Mouse (Mus musculus) lung, postnatal 14 days (tissue): ENCODE measurements around the gene Arhgap27.
A peak's percentile ranks its signal among the peaks of the same experiment; 100 is the strongest.
"Not testable (repeated sequence)": the region's sequence is repeated elsewhere in the genome, so short reads cannot be mapped to it uniquely, and the experiment has no call there.

Experiments used
- DNase-seq: peaks from one replicate; pipeline ENCODE4 v3.0.0; 2021

Gene Arhgap27

DNA sequence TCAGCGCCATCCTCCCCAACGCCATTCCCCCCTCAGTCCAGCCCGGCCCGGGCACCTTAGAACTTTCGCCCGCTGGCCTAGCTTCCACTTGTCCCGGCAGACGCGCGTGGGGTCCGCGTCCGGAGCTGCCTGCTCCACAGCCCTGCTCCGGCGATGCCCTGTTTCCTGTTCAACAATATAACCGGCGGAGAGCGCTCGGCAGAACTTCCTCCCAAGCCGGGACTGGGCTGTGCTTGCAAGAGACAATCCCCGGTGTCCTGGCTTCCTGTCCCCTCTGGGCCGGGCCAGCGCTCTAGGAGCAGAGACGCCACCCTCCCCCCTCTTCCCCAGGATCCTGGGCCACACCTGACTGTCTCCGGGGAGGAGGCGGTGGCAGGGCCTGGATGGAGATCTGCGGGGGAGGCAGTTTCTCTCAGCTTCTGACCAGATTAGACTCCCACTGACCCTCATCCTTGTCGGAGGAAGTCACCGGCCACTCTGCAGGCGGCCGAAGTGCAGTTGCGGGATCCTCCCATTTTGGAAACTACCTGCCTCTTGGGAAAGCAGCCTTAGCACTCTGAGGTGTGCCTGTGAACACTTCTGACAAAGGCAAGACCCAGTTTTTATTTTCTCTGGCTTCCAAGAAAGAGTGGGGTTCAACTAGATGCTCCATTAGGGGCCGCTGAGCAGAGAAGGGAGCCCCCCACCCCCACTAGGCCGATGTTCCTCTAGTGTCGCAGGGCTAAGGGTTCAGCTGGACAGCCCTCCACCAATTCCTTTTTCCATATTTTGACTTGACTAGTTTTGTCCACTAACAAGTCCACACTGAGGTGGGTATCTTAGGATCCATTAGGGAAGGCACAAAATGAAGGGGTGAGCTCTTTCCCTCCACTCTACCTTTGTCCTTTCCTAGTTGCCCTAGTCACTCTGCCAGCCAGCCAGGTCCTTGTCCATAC, at the start of gene Arhgap27:
Gene Arhgap27 (minus strand): TSS at position 479 of the 935 bp plus-strand sequence.
- peak; percentile 84 for DNase-seq

- peak; percentile 44 for DNase-seq
Measured at GRCm38 (mm10) chr11:103412950-103413423, 49.5 kb upstream of the Arhgap27 start.

- peak; percentile 97 for DNase-seq
Measured at GRCm38 (mm10) chr11:103411981-103412949, 48.8 kb upstream of the Arhgap27 start, which contains the start of gene Plekhm1. Gene Plekhm1, minus strand, starts transcription at chr11:103412687.

- no peak for DNase-seq
Measured at GRCm38 (mm10) chr11:103411301-103411700, 47.8 kb upstream of the Arhgap27 start.

DNA sequence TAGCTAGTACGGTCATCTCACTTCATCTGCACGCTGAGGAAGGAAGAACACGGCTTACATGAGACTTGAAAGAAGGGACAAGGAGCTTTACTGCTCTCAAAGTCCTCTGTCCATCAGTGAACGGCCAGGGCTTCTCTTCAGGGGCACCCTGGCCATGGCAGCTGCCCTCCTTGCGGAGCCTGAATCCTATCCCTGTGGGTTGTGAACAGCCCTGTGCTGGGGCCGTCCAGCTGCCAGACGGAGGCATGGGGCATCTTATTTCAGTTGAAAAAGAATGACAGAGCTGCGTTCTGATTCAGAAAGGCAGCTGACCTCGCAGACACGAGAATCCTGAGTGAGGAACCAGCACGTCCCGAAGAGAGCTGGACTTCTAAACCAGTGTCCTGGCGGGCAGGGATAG, 45.4 kb upstream of the Arhgap27 start:
- no peak for DNase-seq

- DNase-seq, result not testable (repeated sequence)
Measured at GRCm38 (mm10) chr11:103407136-103407535, 43.6 kb upstream of the Arhgap27 start.

DNA sequence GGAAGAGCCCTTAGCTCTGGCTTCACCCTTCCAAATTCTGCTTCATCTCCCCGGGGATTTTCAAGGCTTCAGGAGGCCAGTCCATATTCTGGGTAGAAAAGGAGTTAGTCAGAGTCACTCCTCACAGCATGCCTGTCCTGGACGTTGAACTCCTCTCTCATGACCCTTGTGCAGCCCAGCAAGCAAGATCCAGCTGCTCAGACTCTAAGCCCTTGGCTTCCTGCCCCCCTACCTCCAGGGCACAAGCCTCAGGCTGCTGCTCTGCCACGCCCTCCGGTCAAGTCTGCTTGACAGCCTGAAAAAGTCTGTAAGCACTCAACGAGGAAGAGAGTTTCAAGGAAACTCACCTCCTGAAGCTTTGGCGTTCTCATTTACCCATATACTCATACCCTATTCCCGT, 43.1 kb upstream of the Arhgap27 start:
- DNase-seq, result peak; percentile 66

- no peak for DNase-seq
Measured at GRCm38 (mm10) chr11:103405814-103406213, 42.3 kb upstream of the Arhgap27 start.

DNA sequence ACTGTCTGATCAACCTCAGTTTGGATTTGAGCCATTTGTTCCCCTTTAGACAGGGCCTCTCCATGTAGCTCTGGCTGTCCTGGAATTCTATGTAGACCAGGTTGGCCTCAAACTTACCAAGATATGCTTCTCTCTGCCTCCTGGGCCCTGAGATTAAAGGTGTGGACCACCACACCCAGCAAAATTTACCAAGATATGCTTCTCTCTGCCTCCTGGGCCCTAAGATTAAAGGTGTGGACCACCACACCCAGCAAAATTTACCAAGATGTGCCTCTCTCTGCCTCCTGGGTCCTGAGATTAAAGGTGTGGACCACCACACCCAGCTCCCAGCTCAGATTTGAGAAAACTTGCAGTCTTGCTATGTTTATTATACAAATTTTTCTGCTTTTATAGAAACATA, 41.1 kb upstream of the Arhgap27 start:
- DNase-seq, result no peak

DNA sequence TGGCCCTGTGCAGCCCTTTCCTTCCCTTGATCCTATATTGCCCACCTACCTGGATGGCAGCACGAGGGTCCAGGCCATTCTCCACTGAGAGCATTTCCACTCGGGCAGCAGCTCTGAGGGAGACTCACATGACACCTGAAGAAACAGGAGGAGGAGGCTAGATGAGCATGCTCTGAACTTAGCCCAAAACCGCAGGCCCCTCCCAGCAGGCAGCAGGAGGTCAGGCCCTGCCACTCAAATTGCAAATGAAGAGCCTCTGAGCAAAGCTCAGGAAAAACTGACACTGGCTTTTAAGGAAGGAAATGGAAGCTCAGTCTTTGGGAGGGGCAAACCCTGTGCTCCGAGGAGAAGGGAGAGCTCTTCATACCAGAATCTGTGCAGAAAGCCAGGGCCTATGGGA, 40.3 kb upstream of the Arhgap27 start:
- DNase-seq, result no peak

DNA sequence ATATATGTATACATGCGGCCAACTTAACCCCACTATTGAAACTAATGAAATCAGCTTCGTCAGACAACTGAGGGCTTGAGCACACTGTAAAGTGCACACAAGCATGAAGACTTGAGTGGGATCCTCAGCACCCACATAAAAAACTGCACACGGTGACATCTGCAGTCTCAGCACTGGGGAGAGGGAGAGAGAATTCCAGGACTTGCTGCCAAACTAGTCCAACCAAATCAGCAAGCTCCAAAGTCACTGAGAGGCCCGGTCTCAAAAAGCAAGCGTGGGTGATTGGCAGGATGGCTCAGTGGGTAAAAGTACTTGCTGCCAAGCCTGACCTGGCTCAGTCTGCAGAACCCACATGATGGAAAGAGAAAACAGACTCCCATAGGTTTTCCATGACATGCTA, 39.2 kb upstream of the Arhgap27 start:
- no peak for DNase-seq

DNA sequence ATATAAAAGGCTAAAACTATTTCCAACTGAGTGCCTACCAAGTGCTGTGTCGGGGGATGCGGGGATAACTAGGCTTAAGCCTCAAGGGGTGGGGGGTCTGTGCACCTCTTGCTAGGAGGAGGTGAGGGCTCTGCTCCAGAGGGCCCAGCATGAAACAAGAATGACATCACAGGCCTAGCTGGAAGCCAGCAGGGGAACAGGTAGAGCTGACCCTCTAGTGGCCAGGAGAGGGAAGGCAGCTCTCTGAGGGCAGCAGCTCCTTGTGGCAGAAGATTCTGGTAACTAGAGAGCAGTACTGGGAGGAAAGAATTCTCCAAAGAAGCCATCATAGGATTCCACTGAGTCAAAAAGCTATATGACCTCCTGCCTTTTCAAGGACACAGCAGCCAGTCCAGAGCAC, 38.7 kb upstream of the Arhgap27 start:
- peak; percentile 71 for DNase-seq

DNA sequence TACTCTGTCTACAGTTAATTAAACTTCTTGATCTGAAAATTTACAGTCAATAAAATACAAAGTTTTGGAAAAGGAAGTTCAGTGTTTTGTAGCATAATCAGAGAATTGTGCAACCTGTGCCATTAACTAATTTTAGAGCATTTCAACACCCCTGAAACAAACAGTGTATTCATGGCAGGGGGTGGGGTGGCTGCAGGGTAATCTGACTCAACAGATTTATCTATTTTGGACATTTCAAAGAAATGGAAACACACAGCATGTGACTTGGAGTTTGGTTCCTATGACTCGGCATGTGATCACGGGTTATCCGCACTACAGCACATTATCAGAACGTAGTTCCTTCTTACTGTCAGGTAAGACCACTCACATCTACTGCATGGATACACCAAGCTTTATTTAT, 36.5 kb upstream of the Arhgap27 start:
- DNase-seq, result peak; percentile 30

- no peak for DNase-seq
Measured at GRCm38 (mm10) chr11:103399050-103399449, 35.6 kb upstream of the Arhgap27 start.

- DNase-seq, result no peak
Measured at GRCm38 (mm10) chr11:103396682-103397081, 33.2 kb upstream of the Arhgap27 start.

GRCm38 (mm10) chr11:103396236-103396635, 32.7 kb upstream of the Arhgap27 start:
- no peak for DNase-seq

DNA sequence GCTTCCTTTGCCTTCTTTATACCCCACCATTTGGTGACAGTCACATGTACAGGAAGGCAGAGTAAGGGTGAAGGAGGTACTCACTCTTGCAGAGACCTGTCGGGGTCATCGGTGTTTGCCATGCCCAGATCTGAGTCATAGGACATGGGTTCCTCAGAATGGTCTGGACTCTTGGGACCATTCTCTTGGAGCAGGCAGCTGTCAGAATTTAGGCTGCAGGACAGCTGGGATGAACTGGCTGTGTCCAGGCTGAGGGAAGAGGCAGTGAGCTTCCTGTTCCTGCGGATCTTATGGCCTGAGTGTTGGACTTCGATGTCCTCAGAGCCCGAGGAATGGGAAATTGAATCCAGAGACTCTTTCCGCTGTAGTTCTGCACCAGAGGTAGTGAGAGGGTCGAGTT, 31.1 kb upstream of the Arhgap27 start:
- DNase-seq, result no peak

GRCm38 (mm10) chr11:103394025-103394424, 30.5 kb upstream of the Arhgap27 start:
- no peak for DNase-seq

DNA sequence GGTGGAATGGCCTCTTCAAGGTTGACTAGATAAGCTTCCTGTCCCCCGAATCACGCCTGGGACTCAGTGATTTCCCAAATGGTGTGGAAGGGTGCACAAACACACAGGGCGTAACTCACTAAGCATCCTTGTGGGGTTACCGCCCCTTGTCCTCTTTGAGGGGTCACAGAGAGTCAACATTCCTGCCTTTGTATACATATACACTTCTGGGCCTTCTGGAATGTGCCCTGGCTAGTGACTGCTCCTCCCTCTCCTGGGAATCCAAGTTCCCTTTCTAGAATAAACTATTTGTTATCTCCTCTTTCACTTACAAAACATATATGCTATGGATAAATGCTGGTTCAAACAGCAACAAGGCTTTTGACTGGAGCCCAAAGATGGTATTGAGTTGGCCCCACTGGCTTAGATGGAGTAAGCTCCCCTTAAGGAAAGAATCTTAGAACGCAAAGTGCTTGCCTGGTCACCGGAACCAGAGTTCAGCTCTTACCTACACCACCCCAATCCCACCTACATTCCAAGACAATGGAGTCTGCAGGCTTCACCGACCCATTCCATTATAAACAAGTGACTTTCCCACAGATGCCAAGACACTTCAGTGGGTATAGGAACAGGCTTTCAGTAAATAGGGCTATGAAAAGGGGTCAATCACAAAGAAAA, 24.5 kb upstream of the Arhgap27 start:
- DNase-seq, result peak; percentile 35

DNA sequence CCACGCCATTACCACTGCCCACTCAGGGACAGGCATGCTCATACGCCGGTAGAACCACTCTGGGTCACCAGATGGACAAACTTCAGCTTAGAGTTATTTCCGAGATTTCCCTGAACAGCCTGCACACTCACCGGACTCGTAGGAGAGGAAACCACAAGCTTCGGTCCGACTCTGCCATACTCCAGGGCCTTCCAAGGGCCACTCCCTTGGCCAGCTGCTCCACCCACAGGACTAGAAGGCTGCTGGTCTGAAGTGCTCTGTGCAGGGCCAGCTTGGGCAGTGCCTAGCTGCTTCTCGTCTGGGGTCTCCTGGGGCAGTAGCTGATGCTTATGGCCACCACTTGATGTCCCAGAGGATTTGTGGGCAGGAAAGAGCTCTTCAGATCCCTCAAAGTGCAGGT, 23.3 kb upstream of the Arhgap27 start:
- peak; percentile 46 for DNase-seq

DNA sequence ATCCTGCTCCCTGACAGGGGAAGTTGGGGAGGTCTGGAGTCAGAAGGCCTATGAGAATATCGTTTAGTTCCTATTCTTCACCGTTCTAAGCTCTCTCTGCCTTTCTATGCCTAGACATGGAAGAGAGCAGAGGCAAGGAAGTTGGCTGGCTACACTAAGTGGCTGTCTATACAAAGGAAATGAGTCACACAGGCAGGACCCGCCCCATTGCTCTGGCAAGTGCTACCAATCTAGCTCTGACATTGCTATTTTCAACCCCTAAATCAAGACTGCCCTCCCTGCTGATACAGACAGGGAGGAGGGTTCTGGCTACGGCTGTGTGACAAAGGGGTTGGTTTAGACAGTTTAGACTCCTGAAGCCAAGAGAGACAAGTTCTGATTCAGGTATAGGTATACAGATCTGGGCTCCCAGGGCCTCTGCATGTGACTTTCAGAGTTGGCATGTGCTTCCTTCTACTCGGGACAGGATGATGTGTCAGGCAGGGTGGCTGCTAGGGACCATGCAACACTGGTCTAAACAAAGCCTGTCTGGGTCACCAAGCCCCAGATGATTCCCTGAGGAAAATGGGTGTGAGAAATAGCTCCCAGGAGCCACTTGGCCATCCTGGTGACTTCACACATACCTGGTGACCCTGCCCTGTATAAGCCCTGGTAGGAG, 18.6 kb upstream of the Arhgap27 start:
- DNase-seq, result peak; percentile 81

DNA sequence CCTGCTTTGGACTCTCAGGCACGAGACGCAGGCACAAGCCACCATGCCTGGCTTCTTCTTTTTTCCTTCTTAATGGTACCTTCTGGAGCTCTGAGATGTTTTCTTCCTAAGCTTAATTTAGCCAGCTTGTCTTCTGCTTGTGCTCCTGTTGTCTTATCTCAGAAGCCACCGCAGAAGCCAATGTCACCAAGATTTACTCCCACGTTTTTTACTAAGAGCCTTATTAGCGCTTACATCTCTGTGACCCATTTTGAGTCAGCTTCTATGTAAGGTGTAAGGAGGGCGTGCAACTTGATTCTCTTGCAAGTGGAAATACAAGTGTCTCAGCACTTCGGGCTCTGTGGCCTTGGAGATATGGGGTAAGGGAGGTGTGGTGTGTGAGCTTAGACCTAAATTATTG, 18.0 kb upstream of the Arhgap27 start:
- DNase-seq, result no peak
